Mouse (Mus musculus) CH12.LX (cell line): Measurements from ENCODE around the gene Alk. TPM values are rescaled to one million over a fixed set of nuclear protein-coding genes. Genes with fewer than 3 reads are reported as not detected.

ENCODE experiments used
- DNase-seq: peaks from one replicate; pipeline ENCODE4 v3.0.0-alpha.2; 2013; ENCODE audit errors: extremely low read depth
- H3K27ac ChIP-seq: 2 replicates; pipeline ENCODE4 v1.5.1; 2012; ENCODE audit warnings: low read depth, mild to moderate bottlenecking, control low read depth, moderate library complexity; ENCODE audit not compliant: insufficient read depth
- H3K27me3 ChIP-seq: replicated peaks from 2 replicates; pipeline ENCODE3; 2012; ENCODE audit warnings: inconsistent platforms
- H3K36me3 ChIP-seq, 2 experiments: replicated peaks in 1 of 2; 2 replicates each; pipeline versions ENCODE3 to v1.6.1; 2012; ENCODE audit warnings: inconsistent platforms in 1 of 2, low read length in 1 of 2, mild to moderate bottlenecking in 1 of 2, mixed read lengths in 1 of 2, moderate library complexity in 1 of 2; ENCODE audit not compliant: control insufficient read depth in 1 of 2, insufficient read depth in 1 of 2
- H3K4me1 ChIP-seq, 2 experiments: 2 replicates each; pipeline ENCODE4 v1.6.1; 2012; ENCODE audit warnings: inconsistent platforms in 1 of 2, moderate library complexity in 1 of 2; ENCODE audit not compliant: insufficient read depth in 2 of 2, control insufficient read depth in 1 of 2
- H3K4me2 ChIP-seq: 2 replicates; pipeline ENCODE4 v1.6.1; 2012; ENCODE audit warnings: low read depth, mild to moderate bottlenecking, control low read depth; ENCODE audit not compliant: poor library complexity, insufficient read depth, severe bottlenecking
- H3K4me3 ChIP-seq, 3 experiments: fragments of 150-350 bp in 1 of 3; sonication (generic) in 1 of 3; replicated peaks in 1 of 3; 2 replicates each; pipeline versions ENCODE3 to v1.5.1; 2011 to 2012; ENCODE audit warnings: low read depth in 2 of 3, low read length in 2 of 3, mild to moderate bottlenecking in 2 of 3, moderate library complexity in 2 of 3, control low read depth in 1 of 3, improper control_type of control experiment in 1 of 3, inconsistent platforms in 1 of 3, mixed read lengths in 1 of 3; ENCODE audit not compliant: poor library complexity in 1 of 3
- H3K79me2 ChIP-seq: replicated peaks from 2 replicates; pipeline ENCODE4 v1.6.1; 2012; ENCODE audit warnings: mild to moderate bottlenecking, moderate library complexity; ENCODE audit not compliant: control insufficient read depth, poor library complexity, insufficient read depth, severe bottlenecking; ENCODE audit errors: extremely low read depth
- H3K9ac ChIP-seq: 2 replicates; pipeline ENCODE4 v1.6.1; 2012; ENCODE audit warnings: low read depth, mild to moderate bottlenecking, control low read depth, moderate library complexity; ENCODE audit not compliant: insufficient read depth
- H3K9me3 ChIP-seq: replicated peaks from 2 replicates; pipeline ENCODE3; 2012; ENCODE audit warnings: low read length, inconsistent platforms, mixed read lengths
- CHD1 ChIP-seq: IDR thresholded peaks from 2 replicates; pipeline ENCODE4 v1.6.1; 2012; ENCODE audit warnings: low read depth, low read length, improper control_type of control experiment, inconsistent platforms
- CTCF ChIP-seq, 2 experiments: IDR thresholded peaks in 1 of 2; conservative IDR thresholded peaks in 1 of 2; 2 replicates each; pipeline ENCODE4 v1.5.1; 2011 to 2012; ENCODE audit warnings: low read depth in 2 of 2, low read length in 2 of 2, improper control_type of control experiment in 1 of 2, inconsistent platforms in 1 of 2, mild to moderate bottlenecking in 1 of 2, moderate library complexity in 1 of 2
- ELF1 ChIP-seq: IDR thresholded peaks from 2 replicates; pipeline ENCODE4 v1.6.1; 2014; ENCODE audit warnings: low read depth, mild to moderate bottlenecking, inconsistent platforms, low read length, improper control_type of control experiment
- EP300 ChIP-seq: IDR thresholded peaks from 2 replicates; pipeline ENCODE4 v1.6.1; 2011; ENCODE audit warnings: low read length, improper control_type of control experiment
- ETS1 ChIP-seq: conservative IDR thresholded peaks from 2 replicates; pipeline ENCODE4 v1.6.1; 2012; ENCODE audit warnings: low read depth, mild to moderate bottlenecking, inconsistent platforms, low read length, improper control_type of control experiment, moderate library complexity
- GABPA ChIP-seq: IDR thresholded peaks from 2 replicates; pipeline ENCODE4 v1.6.1; 2012; ENCODE audit warnings: low read depth, low read length, improper control_type of control experiment, inconsistent platforms; ENCODE audit not compliant: insufficient replicate concordance
- HCFC1 ChIP-seq: IDR thresholded peaks from 2 replicates; pipeline ENCODE4 v1.6.1; 2012; ENCODE audit warnings: low read depth, mild to moderate bottlenecking, inconsistent platforms, low read length, improper control_type of control experiment
- JUN ChIP-seq: IDR thresholded peaks from 2 replicates; pipeline ENCODE4 v1.6.1; 2011; ENCODE audit warnings: low read depth, mild to moderate bottlenecking, low read length, improper control_type of control experiment, moderate library complexity; ENCODE audit not compliant: insufficient read depth
- JUND ChIP-seq: conservative IDR thresholded peaks from 2 replicates; pipeline ENCODE4 v1.6.1; 2011; ENCODE audit warnings: low read depth, low read length, improper control_type of control experiment
- MEF2A ChIP-seq: IDR thresholded peaks from 2 replicates; pipeline ENCODE4 v1.6.1; 2014; ENCODE audit warnings: low read depth, mild to moderate bottlenecking, inconsistent platforms, low read length, improper control_type of control experiment, borderline replicate concordance
- MYC ChIP-seq: IDR thresholded peaks from 2 replicates; pipeline ENCODE4 v1.6.1; 2011; ENCODE audit warnings: low read depth, mild to moderate bottlenecking, improper control_type of control experiment, low read length
- NRF1 ChIP-seq: IDR thresholded peaks from 2 replicates; pipeline ENCODE4 v1.6.1; 2014; ENCODE audit warnings: low read depth, mild to moderate bottlenecking, inconsistent platforms, low read length, improper control_type of control experiment, moderate library complexity
- PAX5 ChIP-seq: IDR thresholded peaks from 2 replicates; pipeline ENCODE4 v1.6.1; 2012; ENCODE audit warnings: low read length, inconsistent platforms, mixed read lengths
- POLR2A ChIP-seq: IDR thresholded peaks from 2 replicates; pipeline ENCODE4 v1.6.1; 2011; ENCODE audit warnings: low read depth, mild to moderate bottlenecking, improper control_type of control experiment, low read length
- RCOR1 ChIP-seq: conservative IDR thresholded peaks from 2 replicates; pipeline ENCODE4 v1.6.1; 2012; ENCODE audit warnings: low read depth, mild to moderate bottlenecking, inconsistent platforms, low read length, improper control_type of control experiment
- SIN3A ChIP-seq: IDR thresholded peaks from 2 replicates; pipeline ENCODE4 v1.6.1; 2012; ENCODE audit warnings: low read length, improper control_type of control experiment, inconsistent platforms
- TBP ChIP-seq: conservative IDR thresholded peaks from 2 replicates; pipeline ENCODE4 v1.6.1; 2011; ENCODE audit warnings: low read depth, low read length, improper control_type of control experiment
- TCF12 ChIP-seq: IDR thresholded peaks from 2 replicates; pipeline ENCODE4 v1.6.1; 2014; ENCODE audit warnings: low read depth, mild to moderate bottlenecking, inconsistent platforms, low read length, improper control_type of control experiment
- USF2 ChIP-seq: conservative IDR thresholded peaks from 2 replicates; pipeline ENCODE4 v1.6.1; 2011; ENCODE audit warnings: low read depth, low read length, improper control_type of control experiment
- ZC3H11A ChIP-seq: IDR thresholded peaks from 2 replicates; pipeline ENCODE4 v1.6.1; 2012; ENCODE audit warnings: low read depth, mild to moderate bottlenecking, inconsistent platforms, low read length, improper control_type of control experiment
- ZMIZ1 ChIP-seq: IDR thresholded peaks from 2 replicates; pipeline ENCODE4 v1.6.1; 2012; ENCODE audit warnings: low read depth, mild to moderate bottlenecking, inconsistent platforms, low read length, improper control_type of control experiment
- dilution Hi-C: fragments of 300-500 bp; cut with MboI; formaldehyde crosslinking; loops from 2 replicates; pipeline ENCODE4 v1.14.3; 2020; ENCODE audit warnings: low sequenced_read_pairs; ENCODE audit not compliant: extremely low pct_unique_long_range_greater_than_20kb, extremely low pct_ligation_motif_present
- in situ Hi-C: fragments of 300-500 bp; cut with MboI; formaldehyde crosslinking; loops from 3 replicates; pipeline ENCODE4 v1.14.3; 2019; ENCODE audit warnings: low sequenced_read_pairs, low pct_ligation_motif_present, low pct_unique_long_range_greater_than_20kb, mixed read lengths
- polyA plus RNA-seq: library from polyadenylated mRNA; unstranded; fragments of >175 nt; gene quantifications from 2 replicates; pipeline ENCODE4 v1.2.1, GENCODE M21; 2012; ENCODE audit warnings: low read depth; ENCODE audit not compliant: insufficient read length
- total RNA-seq, 2 experiments: library from RNA; depleted of rRNA; stranded (reverse); fragments of 300-350 nt in 1 of 2; fragments of >200 nt in 1 of 2; gene quantifications; 2 replicates each; pipeline ENCODE4 v1.2.3; 2012 to 2014

Gene Alk
- total and polyA plus RNA-seq, 3 experiments: 0.38 to 0.63 (median 0.44) TPM

DNA sequence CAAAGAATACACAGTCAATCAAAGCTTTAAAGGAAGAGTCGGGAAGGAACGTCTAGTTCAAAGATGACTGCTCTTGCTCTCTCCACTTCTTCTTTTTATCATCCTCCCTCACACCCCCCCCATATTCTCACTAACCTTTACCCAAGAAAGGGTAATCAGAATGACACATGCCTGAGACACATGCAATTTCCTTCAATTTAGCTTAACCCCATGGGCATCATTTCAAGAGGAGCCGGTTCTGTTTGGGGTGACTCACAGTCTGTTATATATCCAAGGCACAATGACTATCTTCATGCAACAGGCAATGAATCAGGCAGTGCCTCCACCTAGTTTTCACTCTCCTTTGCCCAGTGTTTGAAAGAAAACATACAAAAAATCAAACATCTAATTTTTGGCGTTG, 265.0 kb downstream of the Alk start:
- no peak for DNase-seq
- H3K4me1 ChIP-seq: no peaks in the 10 kb centered on the region
- H3K27ac ChIP-seq: no peak overlapping the region
- H3K27me3 ChIP-seq: peaks cover 2% of the 10 kb centered on the region
- no peak overlapping the region for H3K9ac ChIP-seq
- H3K79me2 ChIP-seq: no peaks in the 10 kb centered on the region
- H3K4me2 ChIP-seq: no peak overlapping the region
- no peaks in the 10 kb centered on the region for H3K36me3 ChIP-seq
- dilution Hi-C loops: no loop called here
- no peak overlapping the region for H3K4me3 ChIP-seq
- H3K9me3 ChIP-seq: no peaks in the 10 kb centered on the region
- TF ChIP-seq RCOR1: no peak
- no peak for TF ChIP-seq EP300
- TF ChIP-seq SIN3A: no peak
- TF ChIP-seq GABPA: no peak
- TF ChIP-seq ELF1: no peak
- TF ChIP-seq ETS1: no peak
- no peak for TF ChIP-seq TBP
- no peak for TF ChIP-seq TCF12
- TF ChIP-seq POLR2A: no peak
- TF ChIP-seq JUN: no peak
- no peak for TF ChIP-seq ZMIZ1
- TF ChIP-seq JUND: no peak
- TF ChIP-seq ZC3H11A: no peak
- TF ChIP-seq HCFC1: no peak
- no peak for TF ChIP-seq PAX5
- no peak for TF ChIP-seq NRF1
- in situ Hi-C loops: no loop called here

DNA sequence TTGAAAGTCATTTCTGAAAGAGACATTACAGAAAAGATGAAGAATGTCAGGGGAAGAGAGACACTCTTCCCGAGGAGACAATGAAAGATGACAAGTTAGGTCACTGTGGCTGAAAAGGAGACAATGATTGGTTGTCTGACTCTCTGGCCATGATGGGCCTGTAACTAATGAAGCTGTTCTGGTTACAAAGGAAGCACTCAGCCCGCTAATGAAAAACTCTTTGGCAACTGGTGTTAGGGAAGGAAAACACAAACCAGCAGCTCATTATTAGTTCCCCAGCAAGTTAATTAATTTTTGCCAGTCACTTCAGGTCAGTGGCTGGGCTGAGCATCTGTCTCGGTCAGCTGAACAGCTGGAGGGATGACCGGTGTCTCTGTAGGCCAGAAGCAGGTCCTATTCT, 271.5 kb downstream of the Alk start:
- dilution Hi-C loops (no loop called here), in situ Hi-C loops (no loop called here)
- no peaks in the 10 kb centered on the region for H3K79me2 ChIP-seq
- no peaks in the 10 kb centered on the region for H3K9me3 ChIP-seq
- no peak overlapping the region for H3K4me3 ChIP-seq
- TF ChIP-seq TCF12 (no peak), EP300 (no peak), MEF2A (no peak), CHD1 (no peak), MYC (no peak), SIN3A (no peak), JUN (no peak), USF2 (no peak), CTCF (conservative IDR thresholded peaks at IDR 0.05 in 1 of 2, IDR thresholded peaks at IDR 0.05 in 1 of 2; ENCODE audit: low read depth in 2 of 2, low read length in 2 of 2) (no peak)
- no peak overlapping the region for H3K27ac ChIP-seq
- no peak overlapping the region for H3K9ac ChIP-seq
- peaks cover 2% of the 10 kb centered on the region for H3K27me3 ChIP-seq
- no peak for DNase-seq
- H3K4me1 ChIP-seq: no peaks in the 10 kb centered on the region
- no peaks in the 10 kb centered on the region for H3K36me3 ChIP-seq
- no peak overlapping the region for H3K4me2 ChIP-seq
